Mouse (Mus musculus): ENCODE data around the gene Parvb. TPM values are rescaled to one million over a fixed set of nuclear protein-coding genes. Genes with fewer than 3 reads are reported as not detected.

The Parvb gene
- polyA plus RNA-seq, 1 experiment = 54.5 TPM

- Histone ChIP-seq H3K9ac (ENCODE audit: low read depth, poor library complexity, severe bottlenecking) (no peak overlapping the region), H3K9me3 (replicated peaks; ENCODE audit: control insufficient read depth, insufficient read depth, low read length, poor library complexity, severe bottlenecking) (no peaks in the 10 kb centered on the region), H3K4me3 (ENCODE audit: low read depth, low read length) (no peak overlapping the region), H3K27ac (ENCODE audit: insufficient read depth, low read length) (no peak overlapping the region), H3K36me3 (ENCODE audit: control insufficient read depth, insufficient read depth, low read length, poor library complexity, severe bottlenecking) (peaks cover 3% of the 10 kb centered on the region; the same call in 1 of the 2 replicates), H3K27me3 (ENCODE audit: control insufficient read depth, insufficient read depth, low read length, poor library complexity, severe bottlenecking) (no peaks in the 10 kb centered on the region), H3K4me1 (ENCODE audit: control insufficient read depth, insufficient read depth, low read length) (no peaks in the 10 kb centered on the region)
- TF ChIP-seq POLR2A (IDR thresholded peaks at IDR 0.05; ENCODE audit: insufficient read depth, low read length) (no peak), CTCF (IDR thresholded peaks at IDR 0.05; ENCODE audit: low read depth, low read length) (no peak), EP300 (IDR thresholded peaks at IDR 0.05; ENCODE audit: insufficient read depth, low read depth, low read length) (no peak)
Observed at GRCm38 (mm10) chr15:84245104-84245503, 13.3 kb downstream of the Parvb start.

- Histone ChIP-seq H3K4me3 (ENCODE audit: low read depth, low read length) (no peak overlapping the region), H3K27me3 (ENCODE audit: control insufficient read depth, insufficient read depth, low read length, poor library complexity, severe bottlenecking) (no peaks in the 10 kb centered on the region), H3K9ac (ENCODE audit: low read depth, poor library complexity, severe bottlenecking) (no peak overlapping the region), H3K27ac (ENCODE audit: insufficient read depth, low read length) (no peak overlapping the region), H3K36me3 (ENCODE audit: control insufficient read depth, insufficient read depth, low read length, poor library complexity, severe bottlenecking) (peaks cover 3% of the 10 kb centered on the region; the same call in 1 of the 2 replicates), H3K9me3 (replicated peaks; ENCODE audit: control insufficient read depth, insufficient read depth, low read length, poor library complexity, severe bottlenecking) (no peaks in the 10 kb centered on the region), H3K4me1 (ENCODE audit: control insufficient read depth, insufficient read depth, low read length) (no peaks in the 10 kb centered on the region)
- TF ChIP-seq POLR2A (IDR thresholded peaks at IDR 0.05; ENCODE audit: insufficient read depth, low read length) = no peak
Observed at GRCm38 (mm10) chr15:84246195-84246594, 14.4 kb downstream of the Parvb start.

GRCm38 (mm10) chr15:84247309-84247708, 15.5 kb downstream of the Parvb start:
- H3K4me3 ChIP-seq (ENCODE audit: low read depth, low read length) = no peak overlapping the region
- H3K9ac ChIP-seq (ENCODE audit: low read depth, poor library complexity, severe bottlenecking) = no peak overlapping the region
- peaks cover 3% of the 10 kb centered on the region; the same call in 1 of the 2 replicates for H3K36me3 ChIP-seq (ENCODE audit: control insufficient read depth, insufficient read depth, low read length, poor library complexity, severe bottlenecking)
- H3K4me1 ChIP-seq (ENCODE audit: control insufficient read depth, insufficient read depth, low read length) = no peaks in the 10 kb centered on the region
- no peak overlapping the region for H3K27ac ChIP-seq (ENCODE audit: insufficient read depth, low read length)
- TF ChIP-seq POLR2A (IDR thresholded peaks at IDR 0.05; ENCODE audit: insufficient read depth, low read length) (no peak), CTCF (IDR thresholded peaks at IDR 0.05; ENCODE audit: low read depth, low read length) (no peak), EP300 (IDR thresholded peaks at IDR 0.05; ENCODE audit: insufficient read depth, low read depth, low read length) (no peak)
- no peaks in the 10 kb centered on the region for H3K9me3 ChIP-seq (replicated peaks; ENCODE audit: control insufficient read depth, insufficient read depth, low read length, poor library complexity, severe bottlenecking)
- H3K27me3 ChIP-seq (ENCODE audit: control insufficient read depth, insufficient read depth, low read length, poor library complexity, severe bottlenecking) = no peaks in the 10 kb centered on the region

- no peaks in the 10 kb centered on the region for H3K9me3 ChIP-seq (replicated peaks; ENCODE audit: control insufficient read depth, insufficient read depth, low read length, poor library complexity, severe bottlenecking)
- no peak overlapping the region for H3K4me3 ChIP-seq (ENCODE audit: low read depth, low read length)
- H3K27me3 ChIP-seq (ENCODE audit: control insufficient read depth, insufficient read depth, low read length, poor library complexity, severe bottlenecking) = no peaks in the 10 kb centered on the region
- no peak overlapping the region for H3K27ac ChIP-seq (ENCODE audit: insufficient read depth, low read length)
- H3K36me3 ChIP-seq (ENCODE audit: control insufficient read depth, insufficient read depth, low read length, poor library complexity, severe bottlenecking) = no peaks in the 10 kb centered on the region
- TF ChIP-seq CTCF (IDR thresholded peaks at IDR 0.05; ENCODE audit: low read depth, low read length) (no peak), POLR2A (IDR thresholded peaks at IDR 0.05; ENCODE audit: insufficient read depth, low read length) (no peak), EP300 (IDR thresholded peaks at IDR 0.05; ENCODE audit: insufficient read depth, low read depth, low read length) (no peak)
- no peaks in the 10 kb centered on the region for H3K4me1 ChIP-seq (ENCODE audit: control insufficient read depth, insufficient read depth, low read length)
- H3K9ac ChIP-seq (ENCODE audit: low read depth, poor library complexity, severe bottlenecking) = no peak overlapping the region
Observed at GRCm38 (mm10) chr15:84251227-84251626, 19.4 kb downstream of the Parvb start.

DNA sequence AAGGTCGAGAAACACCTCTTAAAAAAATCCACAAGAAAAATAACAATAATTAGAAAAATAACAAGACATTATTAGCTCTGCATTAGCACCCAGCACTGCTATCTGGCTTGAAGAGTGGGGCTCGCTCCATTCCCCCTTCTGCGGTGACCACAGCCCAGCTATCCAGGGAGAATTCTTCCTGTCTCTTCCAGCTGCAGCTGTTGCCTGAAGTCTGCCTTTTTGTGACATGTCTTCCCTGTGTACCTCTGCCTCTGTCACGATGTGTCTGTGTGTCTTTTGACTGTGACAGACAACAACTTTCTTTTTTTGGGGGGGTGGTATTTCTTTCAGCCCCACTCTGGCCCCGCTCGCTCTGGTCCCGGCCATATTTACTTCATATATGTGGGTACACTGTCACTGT, 20.8 kb downstream of the Parvb start:
- Histone ChIP-seq H3K4me1 (ENCODE audit: control insufficient read depth, insufficient read depth, low read length) (no peaks in the 10 kb centered on the region), H3K27me3 (ENCODE audit: control insufficient read depth, insufficient read depth, low read length, poor library complexity, severe bottlenecking) (no peaks in the 10 kb centered on the region), H3K9me3 (replicated peaks; ENCODE audit: control insufficient read depth, insufficient read depth, low read length, poor library complexity, severe bottlenecking) (no peaks in the 10 kb centered on the region), H3K4me3 (ENCODE audit: low read depth, low read length) (no peak overlapping the region), H3K36me3 (ENCODE audit: control insufficient read depth, insufficient read depth, low read length, poor library complexity, severe bottlenecking) (no peaks in the 10 kb centered on the region), H3K27ac (ENCODE audit: insufficient read depth, low read length) (no peak overlapping the region), H3K9ac (ENCODE audit: low read depth, poor library complexity, severe bottlenecking) (no peak overlapping the region)
- TF ChIP-seq CTCF (IDR thresholded peaks at IDR 0.05; ENCODE audit: low read depth, low read length) = no peak
- TF ChIP-seq EP300 (IDR thresholded peaks at IDR 0.05; ENCODE audit: insufficient read depth, low read depth, low read length) = no peak
- no peak for TF ChIP-seq POLR2A (IDR thresholded peaks at IDR 0.05; ENCODE audit: insufficient read depth, low read length)

GRCm38 (mm10) chr15:84253757-84254156, 21.9 kb downstream of the Parvb start:
- H3K9me3 ChIP-seq (replicated peaks; ENCODE audit: control insufficient read depth, insufficient read depth, low read length, poor library complexity, severe bottlenecking) = no peaks in the 10 kb centered on the region
- TF ChIP-seq POLR2A (IDR thresholded peaks at IDR 0.05; ENCODE audit: insufficient read depth, low read length) = no peak
- TF ChIP-seq CTCF (IDR thresholded peaks at IDR 0.05; ENCODE audit: low read depth, low read length) = no peak
- no peak for TF ChIP-seq EP300 (IDR thresholded peaks at IDR 0.05; ENCODE audit: insufficient read depth, low read depth, low read length)
- H3K36me3 ChIP-seq (ENCODE audit: control insufficient read depth, insufficient read depth, low read length, poor library complexity, severe bottlenecking) = no peaks in the 10 kb centered on the region
- H3K27ac ChIP-seq (ENCODE audit: insufficient read depth, low read length) = no peak overlapping the region
- H3K9ac ChIP-seq (ENCODE audit: low read depth, poor library complexity, severe bottlenecking) = no peak overlapping the region
- H3K27me3 ChIP-seq (ENCODE audit: control insufficient read depth, insufficient read depth, low read length, poor library complexity, severe bottlenecking) = no peaks in the 10 kb centered on the region
- H3K4me1 ChIP-seq (ENCODE audit: control insufficient read depth, insufficient read depth, low read length) = no peaks in the 10 kb centered on the region
- no peak overlapping the region for H3K4me3 ChIP-seq (ENCODE audit: low read depth, low read length)
